Mouse (Mus musculus) stomach, postnatal 0 days (tissue): ENCODE data around the gene Gm10491.
"Not testable (repeated sequence)": the region's sequence is repeated elsewhere in the genome, so short reads cannot be mapped to it uniquely, and the experiment has no call there.

Experiments
- CTCF ChIP-seq: IDR thresholded peaks from 2 replicates; pipeline ENCODE4 v1.5.1; 2016; ENCODE audit warnings: antibody characterized with exemption, low read depth, mild to moderate bottlenecking, moderate library complexity
- EP300 ChIP-seq: optimal IDR thresholded peaks from 2 replicates; pipeline ENCODE3; 2016; ENCODE audit warnings: antibody characterized with exemption

DNA sequence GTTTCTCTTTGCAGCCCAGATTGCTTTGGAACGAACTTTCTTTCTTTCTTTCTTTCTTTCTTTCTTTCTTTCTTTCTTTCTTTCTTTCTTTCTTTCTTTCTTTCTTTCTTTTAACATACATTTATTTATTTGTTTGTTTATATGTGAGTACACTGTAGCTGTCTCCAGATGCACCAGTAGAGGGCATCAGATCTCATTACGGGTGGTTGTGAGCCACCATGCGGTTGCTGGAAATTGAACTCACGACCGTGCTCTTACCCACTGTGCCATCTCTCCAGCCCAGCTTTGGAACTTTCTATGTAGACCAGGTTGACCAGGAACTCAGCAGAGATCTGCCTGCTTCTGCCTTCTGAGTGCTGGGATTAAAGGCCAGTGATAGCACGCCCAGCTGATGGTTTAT, 10.3 kb upstream of the Gm10491 start:
- not testable (repeated sequence) for TF ChIP-seq CTCF, EP300
